Mouse (Mus musculus) regulatory T cell (primary cell): ENCODE data around the gene Tbx3.

Source experiments
- in situ Hi-C: fragments of 300-600 bp; cut with MboI, MseI; formaldehyde crosslinking; loops from one replicate; pipeline ENCODE4 v1.15.1; 2025; ENCODE audit warnings: high pct_unique_total_duplicates

Gene Tbx3

DNA sequence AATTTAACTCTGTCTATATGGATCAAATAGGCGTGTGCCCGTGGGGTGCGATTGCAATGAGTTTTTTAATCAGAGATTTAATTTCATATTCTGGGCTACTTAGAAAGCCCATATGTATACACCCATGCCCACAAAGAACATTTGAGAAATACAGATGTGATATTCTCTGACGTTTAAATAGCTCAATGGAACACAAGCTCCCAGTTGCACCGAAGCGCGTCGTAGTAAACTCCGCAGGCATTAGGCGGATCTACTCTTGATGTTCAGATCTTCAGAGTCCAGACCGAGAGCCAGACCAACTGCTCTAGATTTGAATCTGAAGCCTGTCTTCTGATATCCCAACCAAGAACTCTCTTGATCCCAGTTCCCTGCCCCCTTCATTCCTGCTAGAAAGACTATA, 9.0 kb upstream of the Tbx3 start:
- in situ Hi-C loops: no loop called here

DNA sequence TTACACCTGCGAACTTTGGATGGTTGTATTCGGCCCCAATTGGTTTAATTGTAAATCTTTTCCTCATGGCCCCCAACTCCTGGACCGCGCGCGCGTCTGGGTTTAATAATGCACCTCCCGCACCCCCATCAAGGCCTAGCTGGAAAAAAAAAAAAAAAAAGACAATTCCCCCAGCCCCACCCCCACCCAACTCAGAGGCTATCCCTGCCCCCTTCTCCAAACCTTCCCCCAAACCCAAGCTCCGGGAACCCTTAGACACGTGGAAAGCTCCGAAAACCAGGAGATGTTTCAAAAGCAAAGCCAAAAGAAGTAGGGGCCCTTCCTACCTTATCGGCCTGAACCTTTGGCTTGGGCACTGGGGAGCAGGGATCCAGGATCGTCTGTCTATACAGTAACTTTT, 8.1 kb upstream of the Tbx3 start:
- in situ Hi-C loops: no loop called here

DNA sequence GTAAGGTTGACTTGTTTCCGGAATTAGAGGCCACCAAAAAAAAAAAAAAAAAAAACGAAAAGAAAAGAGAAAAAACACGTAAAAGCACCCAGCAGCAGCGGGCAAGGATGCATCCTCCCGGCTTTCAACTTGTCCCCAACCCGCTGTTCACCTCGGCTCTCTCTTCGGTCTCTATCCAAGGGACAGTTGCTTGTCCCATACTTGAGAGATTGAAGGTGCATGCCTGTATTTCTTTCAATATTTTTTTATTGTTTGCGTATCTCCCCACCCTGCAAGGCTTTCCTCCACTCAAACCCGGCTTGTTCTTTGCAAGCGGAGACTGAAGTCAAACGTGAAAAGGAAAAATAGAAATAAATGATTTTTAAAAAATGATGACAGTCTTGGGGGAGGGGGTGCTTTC, 7.7 kb upstream of the Tbx3 start:
- in situ Hi-C loops: no loop called here

DNA sequence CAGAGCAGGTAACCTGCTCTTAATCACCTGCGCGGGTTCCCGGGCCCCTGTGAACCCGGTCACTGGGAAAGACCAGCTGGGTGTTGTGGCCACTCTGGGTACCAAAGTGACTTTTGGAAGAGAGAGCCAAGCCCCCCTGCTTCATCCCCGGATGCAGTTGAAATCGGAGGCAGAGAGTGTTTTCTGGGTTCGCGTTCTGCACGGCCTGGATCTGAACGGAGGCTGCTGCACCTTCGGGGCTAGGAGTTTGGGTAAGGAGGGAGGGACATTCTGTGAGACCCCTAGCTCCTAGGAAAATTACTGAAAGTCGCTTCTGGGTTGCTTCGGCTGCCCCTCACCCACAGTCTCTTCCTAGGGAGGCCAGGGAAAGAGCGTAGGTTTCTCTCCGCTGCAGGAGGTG, 7.2 kb upstream of the Tbx3 start:
- in situ Hi-C loops: no loop called here

DNA sequence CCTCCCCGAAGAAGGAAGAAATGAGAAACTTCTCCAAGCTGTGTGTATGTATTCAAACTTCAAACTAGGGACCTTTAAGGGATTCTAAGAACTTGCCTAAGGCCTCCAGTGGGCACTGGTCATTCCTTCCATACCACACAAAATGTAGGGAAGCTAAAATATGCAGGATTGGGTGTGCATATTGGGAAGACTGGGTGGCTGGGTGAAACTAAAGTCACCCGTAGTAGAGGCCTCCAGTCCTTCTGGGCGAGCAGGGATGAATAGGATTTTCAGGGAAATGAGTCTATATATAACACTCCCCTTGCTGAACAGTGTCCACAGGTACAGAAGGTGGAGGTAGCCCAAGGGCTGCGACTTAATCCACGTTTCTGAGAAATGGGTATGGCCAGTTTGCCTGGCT, 6.7 kb upstream of the Tbx3 start:
- in situ Hi-C loops: no loop called here

DNA sequence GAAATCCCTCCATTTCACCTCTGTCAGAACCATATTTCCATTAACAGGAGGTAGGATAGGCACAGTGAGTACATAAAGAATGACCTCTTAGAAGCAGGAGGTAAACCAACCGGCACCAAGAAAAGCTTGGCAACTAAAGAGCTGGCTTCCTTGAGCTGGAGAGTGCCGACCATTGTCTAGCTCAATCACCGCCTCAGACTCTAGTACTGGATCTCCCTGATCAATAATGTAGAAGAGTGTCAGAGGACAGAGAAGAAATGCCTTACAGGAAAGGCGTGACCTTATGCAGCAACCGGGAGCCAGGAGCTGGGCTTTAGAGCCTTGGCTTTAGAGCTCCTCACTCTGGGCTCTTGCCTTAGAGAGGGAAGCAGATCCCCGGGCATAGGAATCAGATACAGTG, 4.7 kb upstream of the Tbx3 start:
- in situ Hi-C loops: no loop called here

DNA sequence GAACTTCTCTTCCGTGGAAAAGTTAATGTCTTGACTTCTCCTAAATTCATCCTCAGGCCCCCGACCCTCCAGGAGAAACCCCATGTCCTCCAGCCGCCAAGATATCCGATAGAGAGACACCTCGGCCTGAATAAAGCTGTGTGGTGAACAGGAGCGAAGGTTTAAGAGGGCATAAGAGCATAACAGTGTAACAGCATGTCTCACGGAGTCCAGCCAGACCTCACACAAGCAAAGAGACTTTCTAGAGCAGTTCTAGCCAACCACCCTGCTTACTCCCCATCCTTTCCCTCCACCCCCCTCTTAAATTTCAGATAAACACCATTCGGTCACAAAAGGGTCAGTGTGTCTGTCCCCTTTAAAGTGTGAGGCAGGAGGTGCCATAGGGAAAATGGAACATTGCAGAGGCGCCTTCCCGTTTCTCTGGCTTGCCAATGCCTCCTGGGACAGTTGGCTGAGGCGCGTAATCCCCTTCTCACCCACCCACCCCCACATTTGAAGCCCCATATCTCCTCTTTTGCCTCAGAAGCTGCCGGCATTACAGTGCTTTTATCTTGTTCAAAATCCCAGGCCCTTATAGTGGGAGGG, 3.0 kb upstream of the Tbx3 start:
- in situ Hi-C loops: no loop called here

DNA sequence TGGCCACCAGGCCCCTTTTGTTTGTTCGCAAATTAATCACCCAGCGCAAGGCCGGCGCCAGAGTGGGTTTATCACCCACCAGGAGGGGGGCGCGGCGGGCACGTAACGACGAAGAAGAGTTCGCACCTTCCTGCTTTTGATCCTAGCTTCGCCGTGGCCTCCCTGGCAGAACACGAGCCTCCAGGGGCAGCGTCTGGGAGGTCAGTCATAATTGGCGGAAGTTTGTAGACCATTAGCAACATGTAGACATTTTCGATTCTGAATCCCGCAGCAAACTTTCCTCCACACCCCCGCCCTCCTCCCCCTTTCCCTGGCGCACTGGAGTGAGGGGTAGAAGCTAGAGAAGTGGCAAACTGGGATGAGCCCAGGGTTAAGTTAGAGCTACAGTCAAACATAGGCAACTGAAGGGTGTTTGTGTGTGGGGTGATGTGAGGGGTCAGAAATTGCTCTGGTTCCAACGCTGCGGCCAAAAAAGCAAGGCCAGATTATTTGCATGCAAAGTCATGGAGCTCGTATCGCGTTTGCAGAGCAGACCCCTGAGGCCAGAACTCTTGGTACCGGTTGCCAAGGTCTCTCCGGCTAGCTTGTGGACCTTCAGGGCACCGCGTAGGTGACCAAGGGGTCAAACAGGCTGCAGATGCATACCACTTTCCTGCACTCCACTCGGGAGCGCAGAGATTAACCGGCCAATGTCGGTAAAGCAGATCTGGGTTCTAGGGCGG, 2.1 kb upstream of the Tbx3 start:
- in situ Hi-C loops: no loop called here

DNA sequence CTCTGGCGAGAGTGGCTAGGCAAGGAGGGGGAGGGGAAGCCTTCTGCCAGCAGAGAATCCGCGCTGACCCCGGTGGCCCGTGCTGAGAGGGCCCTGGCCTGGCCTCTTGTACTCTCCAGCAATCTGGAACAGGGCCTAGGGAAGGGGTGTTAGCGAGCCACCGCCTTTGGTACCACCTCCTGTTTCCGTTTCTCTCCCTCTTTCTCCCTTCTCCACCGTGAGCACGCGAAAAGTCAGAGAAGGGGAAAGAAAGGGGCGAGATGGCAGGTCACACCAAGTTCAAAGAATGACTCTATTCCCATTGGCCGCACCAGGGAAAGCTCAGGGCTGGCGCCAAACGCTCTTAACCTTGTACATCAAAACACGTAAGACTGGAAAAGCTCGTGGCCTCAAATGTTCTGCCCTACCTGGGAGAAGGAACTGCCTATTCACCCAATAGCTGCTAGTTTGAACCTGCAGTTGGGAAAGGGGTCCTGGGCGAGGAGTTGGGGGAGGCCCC, 1.5 kb upstream of the Tbx3 start:
- in situ Hi-C loops: no loop called here

DNA sequence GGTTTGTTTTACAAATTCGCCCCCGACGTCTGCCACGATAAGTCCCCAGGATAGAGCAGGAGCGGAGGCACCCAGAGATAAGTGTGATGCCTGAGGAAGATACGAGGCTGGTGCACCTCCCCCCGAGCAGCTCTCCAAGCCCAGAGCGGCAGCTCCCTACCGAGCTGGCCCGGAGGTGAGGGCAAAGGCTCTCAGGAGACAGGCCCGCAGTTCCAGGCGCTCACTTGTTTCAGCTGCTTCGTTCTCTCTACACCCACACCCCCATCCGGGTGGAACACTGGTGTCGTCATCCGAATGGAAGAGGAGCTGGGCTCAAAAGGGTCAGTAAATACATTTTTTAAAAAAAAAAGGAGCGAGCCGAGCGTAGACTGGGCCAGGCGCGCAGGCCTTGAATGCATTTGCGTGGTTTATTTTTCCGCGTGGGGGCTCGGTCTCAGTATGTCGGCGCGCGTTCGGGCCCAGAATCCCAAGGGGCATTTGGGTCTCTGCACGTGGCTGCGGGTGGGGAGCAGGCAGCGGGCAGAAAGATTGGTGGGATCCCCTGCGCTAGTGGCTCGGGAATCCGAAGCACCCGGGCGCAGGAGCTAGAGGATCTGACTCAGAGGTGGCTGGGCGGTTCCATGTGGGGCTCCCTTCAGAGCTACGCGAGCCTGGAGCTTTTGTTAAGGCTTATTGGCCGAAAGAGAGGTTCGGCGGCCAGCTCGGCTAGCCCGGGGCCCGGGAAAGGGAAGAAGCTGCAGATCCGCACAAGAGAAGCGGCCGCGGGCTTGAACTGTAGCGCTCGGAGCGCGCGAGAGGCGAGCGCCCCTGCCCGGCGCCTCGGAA, 516 bp upstream of the Tbx3 start:
- in situ Hi-C loops: no loop called here

DNA sequence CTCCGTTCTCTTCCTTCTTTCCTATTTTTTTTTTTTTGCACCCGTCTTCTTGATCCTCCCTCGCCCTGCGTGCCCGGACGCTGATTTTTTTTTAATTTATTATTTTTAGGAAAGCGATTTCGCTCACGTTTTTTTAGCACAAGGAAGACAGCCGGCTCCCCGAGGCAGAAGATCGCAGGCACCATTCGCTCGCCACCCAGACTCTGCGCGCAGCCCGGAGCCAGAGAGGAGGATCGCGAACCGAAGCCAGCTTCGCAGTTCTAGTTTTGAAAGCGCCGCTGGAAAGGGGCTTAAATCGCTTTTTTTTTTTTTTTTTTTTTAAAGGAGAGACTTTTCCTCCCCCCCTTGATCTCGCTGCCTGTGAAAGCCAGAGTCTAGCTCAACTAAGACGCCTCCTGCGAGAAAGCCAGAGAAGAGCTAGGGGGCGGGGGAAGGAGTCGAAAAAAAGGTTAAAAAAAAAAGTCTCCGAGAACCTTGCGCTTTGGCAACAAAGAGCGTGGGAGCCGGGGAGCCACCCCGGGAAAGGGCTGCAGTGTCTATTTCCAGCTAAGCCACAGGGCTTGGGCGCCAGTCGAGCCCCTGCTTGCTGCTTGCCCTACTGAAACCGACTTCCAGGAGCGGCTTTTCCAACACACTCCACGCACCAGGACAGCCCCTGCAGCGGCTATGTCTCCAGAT, 794 bp downstream of the Tbx3 start:
- in situ Hi-C loops: no loop called here

DNA sequence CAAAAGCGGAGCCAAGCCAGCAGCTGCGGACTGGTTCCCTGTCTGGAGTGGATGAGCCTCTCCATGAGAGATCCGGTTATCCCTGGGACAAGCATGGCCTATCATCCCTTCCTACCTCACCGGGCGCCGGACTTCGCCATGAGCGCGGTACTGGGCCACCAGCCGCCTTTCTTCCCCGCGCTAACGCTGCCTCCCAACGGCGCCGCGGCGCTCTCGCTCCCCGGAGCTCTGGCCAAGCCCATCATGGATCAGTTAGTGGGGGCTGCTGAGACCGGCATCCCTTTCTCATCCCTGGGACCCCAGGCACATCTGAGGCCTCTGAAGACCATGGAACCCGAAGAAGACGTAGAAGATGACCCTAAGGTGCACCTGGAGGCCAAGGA, 1.5 kb downstream of the Tbx3 start:
- in situ Hi-C loops: no loop called here

DNA sequence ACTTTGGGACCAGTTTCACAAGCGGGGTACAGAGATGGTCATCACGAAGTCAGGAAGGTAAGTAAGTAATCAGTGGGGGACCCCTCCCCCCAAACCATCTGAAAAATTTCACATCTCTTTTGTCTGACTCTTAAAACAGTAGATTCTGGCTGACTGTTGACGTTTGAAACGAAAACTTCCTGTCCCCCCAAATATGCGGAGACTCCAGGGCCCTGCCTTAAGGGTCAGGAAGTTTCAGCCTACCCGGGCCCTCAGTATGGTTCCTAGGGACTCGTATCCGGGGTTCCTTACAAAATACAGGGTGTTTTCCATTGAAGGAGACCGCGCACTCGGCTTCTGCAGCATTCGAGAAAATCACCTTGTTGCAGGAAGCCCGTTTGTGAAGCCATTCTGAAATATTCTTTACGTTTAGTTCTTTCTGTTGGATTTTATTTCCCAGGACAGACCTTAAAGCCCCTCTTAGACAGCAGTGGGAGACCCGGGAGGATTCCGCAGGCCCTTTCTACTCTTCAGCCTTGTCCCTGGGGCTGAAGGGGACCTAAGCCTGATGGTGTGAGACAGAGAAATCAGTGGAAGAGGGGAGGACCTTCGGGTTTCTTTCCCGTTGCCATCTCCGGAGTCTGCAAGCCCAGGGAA, 2.0 kb downstream of the Tbx3 start:
- in situ Hi-C loops: no loop called here

DNA sequence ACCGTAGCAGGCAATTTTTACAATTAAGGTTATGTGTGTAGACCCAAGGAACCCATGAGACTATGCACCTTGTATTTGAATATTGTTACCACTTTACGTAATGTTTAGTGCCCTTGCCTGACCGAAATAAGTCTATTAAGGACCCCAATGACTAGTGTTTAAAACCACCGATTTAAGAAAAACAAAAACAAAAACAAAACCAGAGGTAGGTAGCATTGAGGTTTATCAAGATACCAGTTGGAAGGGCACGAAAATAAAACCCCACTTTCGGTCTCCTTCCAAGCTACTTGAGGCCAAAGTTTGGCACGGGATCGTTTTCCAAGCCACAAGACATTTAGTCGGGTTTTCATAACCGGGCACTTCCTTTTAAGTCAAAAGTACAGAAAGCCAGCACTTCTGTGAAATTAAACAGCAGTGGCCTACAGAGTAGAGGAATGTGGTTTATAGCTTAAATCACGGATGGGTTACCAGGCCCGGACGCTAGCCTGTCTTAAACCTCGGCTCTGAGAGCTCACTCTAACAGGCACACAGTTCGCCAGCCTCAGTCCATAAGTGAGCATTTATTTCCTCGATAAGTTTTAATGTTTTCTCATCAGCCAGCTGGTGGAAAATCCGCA, 2.6 kb downstream of the Tbx3 start:
- in situ Hi-C loops: no loop called here

DNA sequence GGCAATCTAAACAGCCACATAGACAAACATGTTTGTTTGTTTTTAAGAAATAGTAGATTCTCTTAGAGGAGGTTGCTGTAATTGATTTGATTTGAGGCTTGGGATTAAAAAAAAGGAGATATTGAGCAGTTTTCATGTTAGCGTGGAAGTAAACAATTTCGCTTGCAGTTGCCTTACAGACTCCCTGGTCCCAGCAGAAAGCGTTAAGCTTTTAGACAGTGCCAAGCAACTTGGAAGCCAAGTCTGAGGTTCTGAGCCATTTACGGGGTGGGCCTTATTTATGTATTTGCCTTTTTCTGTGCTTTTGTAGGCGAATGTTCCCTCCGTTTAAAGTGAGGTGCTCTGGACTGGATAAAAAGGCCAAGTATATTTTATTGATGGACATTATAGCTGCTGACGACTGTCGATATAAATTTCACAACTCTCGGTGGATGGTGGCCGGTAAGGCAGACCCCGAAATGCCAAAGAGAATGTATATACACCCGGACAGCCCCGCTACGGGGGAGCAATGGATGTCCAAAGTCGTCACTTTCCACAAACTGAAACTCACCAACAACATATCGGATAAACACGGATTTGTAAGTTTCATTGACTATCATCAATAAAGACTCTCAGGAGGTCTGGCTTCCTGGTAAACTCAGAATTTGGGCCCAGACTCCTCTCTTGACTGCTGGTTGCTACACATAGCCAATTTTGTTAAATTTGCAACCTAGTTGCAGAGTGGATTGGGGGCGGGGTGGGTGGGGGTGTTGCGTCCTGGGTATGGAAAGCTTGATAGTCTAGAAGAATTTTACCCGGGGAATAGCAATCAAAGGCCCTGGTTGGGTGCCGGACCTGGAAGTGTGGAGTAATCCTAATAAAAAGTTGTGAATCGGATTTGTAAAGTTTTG, 3.5 kb downstream of the Tbx3 start:
- in situ Hi-C loops: no loop called here

DNA sequence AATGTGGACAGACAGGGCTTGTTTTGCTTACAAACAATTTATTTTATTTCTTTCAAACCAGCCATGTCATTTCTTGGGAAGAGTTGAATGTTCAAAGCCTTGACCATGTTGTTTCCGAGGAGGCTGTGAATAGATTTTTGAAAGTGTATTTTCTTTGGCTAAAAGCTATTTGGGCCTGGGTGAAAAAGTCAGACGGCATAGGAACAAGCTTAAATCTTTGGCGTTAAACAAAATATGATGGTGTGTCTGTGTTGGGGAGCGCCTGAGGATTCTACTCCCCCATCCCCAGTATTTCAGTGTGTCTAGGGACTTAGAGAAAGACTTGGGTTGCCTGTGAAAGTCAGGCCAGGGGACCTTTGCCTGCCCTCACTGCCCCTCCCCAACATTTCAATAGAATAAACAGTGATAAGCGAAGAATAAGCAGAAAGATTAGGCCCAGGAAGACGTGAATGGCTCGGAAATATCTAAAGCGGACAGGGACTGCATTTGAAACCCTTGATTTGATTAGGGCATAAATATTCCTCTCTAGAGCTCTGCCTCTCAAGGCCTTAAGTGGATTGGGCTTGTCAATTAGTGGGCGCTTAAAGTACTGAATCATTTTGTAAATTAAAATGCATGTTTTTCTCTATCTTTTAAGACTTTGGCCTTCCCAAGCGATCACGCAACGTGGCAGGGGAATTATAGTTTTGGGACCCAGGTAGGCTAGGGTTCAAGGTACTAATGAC, 4.3 kb downstream of the Tbx3 start:
- in situ Hi-C loops: no loop called here

DNA sequence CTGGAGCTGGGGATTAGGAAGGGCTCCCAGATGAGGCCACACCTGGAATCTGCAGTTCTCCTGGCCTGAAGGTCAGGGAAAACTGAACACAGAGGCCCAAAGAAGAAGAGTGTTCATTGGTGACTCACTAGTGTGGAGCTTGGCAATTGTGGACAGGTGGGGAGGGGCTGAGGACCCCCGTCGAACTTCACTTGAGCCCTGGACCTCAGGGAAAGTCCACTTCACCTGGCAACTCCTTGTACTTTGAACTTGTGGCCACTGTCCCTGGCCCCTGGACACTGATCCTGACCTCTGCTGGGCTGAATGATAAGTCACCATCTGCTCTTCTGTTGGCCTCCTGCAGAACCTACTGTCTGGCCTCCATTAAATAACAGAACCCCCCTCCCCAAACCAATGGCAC, 5.8 kb downstream of the Tbx3 start:
- in situ Hi-C loops: no loop called here

DNA sequence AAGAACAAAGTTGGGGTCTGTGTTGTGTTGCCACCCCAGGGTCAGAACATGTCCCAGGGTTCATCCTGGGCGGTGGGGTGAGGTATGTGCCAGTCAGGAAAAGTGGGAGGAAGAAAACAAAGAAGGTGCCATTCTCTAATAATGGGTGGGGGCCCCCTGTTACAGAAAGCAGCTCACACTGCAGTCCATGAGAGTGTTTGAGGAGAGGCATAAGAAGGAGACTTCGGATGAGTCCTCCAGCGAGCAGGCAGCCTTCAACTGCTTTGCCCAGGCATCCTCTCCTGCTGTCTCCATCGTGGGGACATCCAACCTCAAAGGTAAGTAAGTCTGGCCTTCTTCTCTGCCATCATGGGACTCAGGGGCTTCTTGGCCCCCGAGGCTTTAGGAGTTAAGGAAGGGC, 8.0 kb downstream of the Tbx3 start:
- in situ Hi-C loops: no loop called here

DNA sequence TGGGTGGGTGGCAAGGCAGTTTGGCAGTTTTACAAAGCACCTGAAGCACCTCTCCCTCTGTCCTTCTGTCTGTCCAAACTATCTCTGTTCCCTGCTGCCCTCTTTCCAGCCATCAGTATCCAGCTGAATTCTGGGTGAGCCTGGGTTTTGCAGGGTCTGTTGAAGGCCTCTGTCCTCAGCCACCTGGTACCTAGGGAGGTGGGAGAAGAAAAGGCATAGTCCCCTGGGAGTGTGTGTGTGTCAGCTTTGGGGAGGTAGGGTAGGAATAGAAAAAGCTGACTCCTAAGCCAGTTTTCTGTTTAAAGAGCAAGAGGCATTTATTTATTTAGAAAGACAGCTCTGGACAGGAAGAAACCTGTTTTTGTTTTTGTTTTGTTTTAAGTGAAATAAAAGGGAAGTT, 8.6 kb downstream of the Tbx3 start:
- in situ Hi-C loops: no loop called here
